Mouse (Mus musculus) lung, postnatal 0 days (tissue): ENCODE measurements around the gene Rptor.

Source experiments
- CTCF ChIP-seq: IDR thresholded peaks from 2 replicates; pipeline ENCODE4 v1.5.1; 2016; ENCODE audit warnings: antibody characterized with exemption, mild to moderate bottlenecking
- EP300 ChIP-seq: IDR thresholded peaks from 2 replicates; pipeline ENCODE4 v1.6.1; 2016; ENCODE audit warnings: antibody characterized with exemption, mild to moderate bottlenecking, control low read depth

- TF ChIP-seq EP300 (no peak), CTCF (no peak)
Observed at GRCm38 (mm10) chr11:119934773-119935172, 332.1 kb downstream of the Rptor start.
